Mouse (Mus musculus) forebrain, embryonic 16.5 days (tissue): ENCODE data around the gene Sdf2. TPM values are rescaled to one million over a fixed set of nuclear protein-coding genes. Genes with fewer than 3 reads are reported as not detected.
"Not testable (repeated sequence)": the region's sequence is repeated elsewhere in the genome, so short reads cannot be mapped to it uniquely, and the experiment has no call there.

Source experiments
- ATAC-seq: fragments of 200-750 bp; cut with Nextera tagmentation; 2 replicates; pipeline ENCODE4 v1.8.0; 2017; ENCODE audit warnings: mild to moderate bottlenecking, moderate library complexity
- H3K27ac ChIP-seq: fragments of 300-500 bp; sonication (generic); 2 replicates; pipeline ENCODE4 v1.5.1; 2014; ENCODE audit warnings: low read length, control low read depth
- H3K27me3 ChIP-seq: fragments of 300-500 bp; sonication (generic); replicated peaks from 2 replicates; pipeline ENCODE4 v1.6.1; 2014; ENCODE audit warnings: low read length; ENCODE audit not compliant: control insufficient read depth, insufficient read depth
- H3K36me3 ChIP-seq: fragments of 300-500 bp; sonication (generic); 2 replicates; pipeline ENCODE4 v1.6.1; 2014; ENCODE audit not compliant: control insufficient read depth, insufficient read depth
- H3K4me1 ChIP-seq: fragments of 300-500 bp; sonication (generic); replicated peaks from 2 replicates; pipeline ENCODE4 v1.6.1; 2014; ENCODE audit warnings: low read length; ENCODE audit not compliant: control insufficient read depth, insufficient read depth
- H3K4me2 ChIP-seq: fragments of 300-500 bp; sonication (generic); 2 replicates; pipeline ENCODE4 v1.6.1; 2014; ENCODE audit warnings: mild to moderate bottlenecking, low read length, control low read depth
- H3K4me3 ChIP-seq: fragments of 300-500 bp; sonication (generic); replicated peaks from 2 replicates; pipeline ENCODE4 v1.5.1; 2014; ENCODE audit warnings: mild to moderate bottlenecking, low read length, control low read depth
- H3K9ac ChIP-seq: fragments of 300-500 bp; sonication (generic); replicated peaks from 2 replicates; pipeline ENCODE4 v1.6.1; 2014; ENCODE audit warnings: low read depth, low read length, control low read depth
- H3K9me3 ChIP-seq: fragments of 300-500 bp; sonication (generic); 2 replicates; pipeline ENCODE4 v1.6.1; 2016; ENCODE audit warnings: low read length; ENCODE audit not compliant: control insufficient read depth
- WGBS: fragments of 180-500 bp; shearing (Covaris S2); extraction: QIAGEN DNeasy Blood & Tissue Kit; methylation state at CpG from one replicate; pipeline ENCODE4 v1.1.7; 2014; 5-methylcytosine and 5-hydroxymethylcytosine counted together
- polyA plus RNA-seq: library from polyadenylated mRNA; unstranded; fragments of >200 nt; fragmentation: Nextera tagmentation; extraction: Ambion mirVana; gene quantifications from 2 replicates; pipeline ENCODE4 v1.2.1, GENCODE M21; 2015

The Sdf2 gene
- polyA plus RNA-seq, 1 experiment from 2014 or later, result 73.0 TPM

GRCm38 (mm10) chr11:78260489-78261258 is 15.1 kb downstream of the Sdf2 start:
- Histone ChIP-seq H3K9ac (no peak overlapping the region), H3K36me3 (0 out of 2 replicates have a peak, but pooled peaks cover 8% of the 10 kb centered on the region)

DNA sequence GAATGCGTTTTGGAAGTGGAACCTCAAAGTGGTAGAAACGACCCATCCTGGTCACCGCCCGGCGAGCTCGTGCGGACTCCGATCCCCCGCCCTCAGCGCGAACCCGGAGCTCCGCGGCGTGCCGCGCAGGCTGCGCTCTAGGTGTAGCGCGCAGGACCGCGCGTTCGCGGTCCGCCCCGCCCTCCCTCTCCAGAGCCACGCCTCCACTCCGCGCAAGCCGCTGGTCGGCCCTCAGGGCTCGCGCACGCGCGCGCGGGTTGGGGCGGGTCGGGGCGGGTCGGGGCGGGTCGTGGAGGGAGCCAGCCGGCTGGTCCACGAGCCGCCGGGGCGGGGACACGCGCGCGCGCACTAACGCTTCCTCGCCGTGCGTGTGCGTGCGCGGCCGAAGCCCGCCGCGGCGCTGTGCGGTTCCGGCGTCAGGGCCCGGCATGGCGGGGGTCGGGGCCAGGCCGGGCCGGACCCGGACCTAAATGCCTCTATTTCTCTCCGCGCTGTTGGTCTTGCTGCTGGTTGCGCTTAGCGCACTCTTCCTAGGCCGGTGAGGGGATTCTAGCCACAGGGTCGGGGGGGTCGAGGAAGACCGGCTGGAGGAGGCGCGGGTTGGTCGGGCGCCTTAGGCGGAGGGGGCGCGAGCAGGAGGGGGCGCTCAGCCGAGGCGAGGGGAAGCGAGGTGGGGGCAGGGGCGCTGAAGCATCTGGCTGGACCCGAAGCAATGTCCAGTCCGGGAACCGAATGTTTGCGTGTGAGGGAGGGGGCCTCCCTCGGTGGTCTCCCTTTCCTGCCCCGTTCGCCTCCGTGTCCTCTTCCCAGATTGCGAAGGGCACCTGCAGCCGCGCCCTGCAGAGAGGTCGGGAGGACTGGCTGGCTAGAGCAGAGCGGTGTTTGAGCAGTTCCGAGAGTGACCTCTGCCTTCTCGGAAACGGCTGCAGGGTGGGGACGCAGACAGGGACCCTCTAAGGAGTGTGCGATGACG is 16.1 kb downstream of the Sdf2 start, which contains the start of gene 2610507B11Rik:
Gene 2610507B11Rik (plus strand): TSS at position 373 of the 973 bp plus-strand sequence.
- ATAC-seq, result peak; percentile 97
- WGBS, result under 1% methylated on average over 108 of the region's 115 CpGs

More at GRCm38 (mm10) chr11:78260489-78261258, 15.1 kb downstream of the Sdf2 start:
- WGBS, result 95% methylated on average over 2 of the region's 2 CpGs
- no peak for ATAC-seq
- no peaks in the 10 kb centered on the region for H3K9me3 ChIP-seq
- H3K4me2 ChIP-seq, result peak overlapping the region; percentile 87
- H3K27me3 ChIP-seq, result peaks cover 4% of the 10 kb centered on the region; the same call in 1 of the 2 replicates
- peak overlapping the region; percentile 95 for H3K4me3 ChIP-seq
- no peak overlapping the region for H3K27ac ChIP-seq
- peaks cover 13% of the 10 kb centered on the region for H3K4me1 ChIP-seq

DNA sequence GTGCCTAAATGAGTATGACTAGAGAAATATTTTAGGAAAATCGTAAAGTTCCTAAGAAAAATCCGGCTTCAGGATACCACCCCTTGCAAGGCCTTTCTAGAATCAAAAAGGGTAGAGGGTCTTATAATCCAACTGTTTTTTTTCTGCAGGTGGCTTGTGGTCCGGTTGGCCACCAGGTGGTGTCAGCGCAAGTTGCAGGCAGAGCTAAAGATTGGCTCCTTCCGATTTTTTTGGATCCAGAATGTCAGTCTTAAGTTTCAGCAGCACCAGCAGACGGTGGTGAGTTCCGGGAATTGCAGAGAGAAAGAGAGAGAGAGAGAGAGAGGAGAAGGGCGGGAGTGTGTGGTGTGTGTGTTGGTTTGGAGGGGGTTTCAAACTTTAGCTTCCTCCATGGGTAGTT is 17.0 kb downstream of the Sdf2 start:
- Histone ChIP-seq H3K9me3 (no peaks in the 10 kb centered on the region), H3K27ac (no peak overlapping the region)
- WGBS, result under 1% methylated on average over 8 of the region's 8 CpGs

More for the DNA sequence above, 16.1 kb downstream of the Sdf2 start, which contains the start of gene 2610507B11Rik:
- H3K27ac ChIP-seq, result peak within 1 kb of the TSS; percentile 75
- peak within 1 kb of the TSS; percentile 81 for H3K9ac ChIP-seq
- H3K4me1 ChIP-seq, result peaks cover 13% of the 10 kb centered on the region
- H3K9me3 ChIP-seq, result no peaks in the 10 kb centered on the region
- peak within 1 kb of the TSS; percentile 95 for H3K4me3 ChIP-seq
- peaks cover 12% of the 10 kb centered on the region for H3K36me3 ChIP-seq
- H3K4me2 ChIP-seq, result peak within 1 kb of the TSS; percentile 87
- H3K27me3 ChIP-seq, result peaks cover 4% of the 10 kb centered on the region; the same call in 1 of the 2 replicates

GRCm38 (mm10) chr11:78265571-78265970 is 20.0 kb downstream of the Sdf2 start:
- peaks cover 13% of the 10 kb centered on the region for H3K4me1 ChIP-seq
- 93% methylated on average over 6 of the region's 6 CpGs for WGBS
- peaks cover 33% of the 10 kb centered on the region for H3K36me3 ChIP-seq
- H3K27me3 ChIP-seq, result no peaks in the 10 kb centered on the region
- ATAC-seq, result no peak
- no peak overlapping the region for H3K9ac ChIP-seq
- no peak overlapping the region for H3K4me3 ChIP-seq
- H3K27ac ChIP-seq, result no peak overlapping the region
- H3K4me2 ChIP-seq, result no peak overlapping the region
- H3K9me3 ChIP-seq, result no peaks in the 10 kb centered on the region

More for the DNA sequence above, 17.0 kb downstream of the Sdf2 start:
- ATAC-seq, result no peak
- H3K36me3 ChIP-seq, result peaks cover 14% of the 10 kb centered on the region
- peaks cover 4% of the 10 kb centered on the region; the same call in 1 of the 2 replicates for H3K27me3 ChIP-seq
- H3K4me1 ChIP-seq, result peaks cover 13% of the 10 kb centered on the region
- no peak overlapping the region for H3K9ac ChIP-seq
- H3K4me2 ChIP-seq, result peak overlapping the region; percentile 87
- H3K4me3 ChIP-seq, result peak overlapping the region; percentile 95

DNA sequence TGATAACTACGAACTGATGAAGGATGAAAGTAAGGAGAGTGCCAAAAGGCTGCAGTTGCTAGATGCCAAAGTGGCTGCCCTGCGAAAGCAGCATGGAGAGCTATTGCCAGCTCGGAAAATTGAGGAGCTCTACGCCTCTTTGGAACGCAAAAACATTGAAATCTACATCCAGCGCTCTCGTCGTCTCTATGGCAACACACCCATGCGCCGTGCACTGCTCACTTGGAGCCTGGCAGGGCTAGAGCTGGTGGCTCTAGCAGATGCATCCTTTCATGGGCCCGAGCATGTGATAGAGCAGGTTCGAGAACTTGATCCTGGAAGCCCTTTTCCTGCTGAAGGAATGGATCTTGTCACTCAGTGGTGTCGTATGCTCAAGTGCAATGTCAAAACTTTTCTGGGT is 26.4 kb downstream of the Sdf2 start:
- no peaks in the 10 kb centered on the region for H3K4me1 ChIP-seq
- no peaks in the 10 kb centered on the region for H3K9me3 ChIP-seq
- no peaks in the 10 kb centered on the region for H3K27me3 ChIP-seq
- no peak overlapping the region for H3K9ac ChIP-seq
- ATAC-seq, result no peak
- H3K4me3 ChIP-seq, result no peak overlapping the region
- no peak overlapping the region for H3K4me2 ChIP-seq
- no peak overlapping the region for H3K27ac ChIP-seq
- 79% methylated on average over 13 of the region's 13 CpGs for WGBS
- peaks cover 56% of the 10 kb centered on the region for H3K36me3 ChIP-seq

GRCm38 (mm10) chr11:78275596-78275995 is 30.1 kb downstream of the Sdf2 start:
- ATAC-seq, result no peak
- WGBS, result 100% methylated on average over 1 of the region's 1 CpGs
- Histone ChIP-seq H3K36me3 (peaks cover 61% of the 10 kb centered on the region), H3K4me2 (no peak overlapping the region), H3K9ac (no peak overlapping the region), H3K9me3 (no peaks in the 10 kb centered on the region), H3K4me1 (no peaks in the 10 kb centered on the region), H3K27me3 (no peaks in the 10 kb centered on the region), H3K4me3 (no peak overlapping the region), H3K27ac (no peak overlapping the region)

GRCm38 (mm10) chr11:78276169-78276568 is 30.6 kb downstream of the Sdf2 start:
- H3K27me3 ChIP-seq, H3K4me2 ChIP-seq, H3K27ac ChIP-seq, ATAC-seq, H3K4me1 ChIP-seq, H3K4me3 ChIP-seq, H3K9me3 ChIP-seq, H3K9ac ChIP-seq: not testable (repeated sequence)
- 95% methylated on average over 4 of the region's 4 CpGs for WGBS
- H3K36me3 ChIP-seq, result peaks cover 63% of the 10 kb centered on the region

DNA sequence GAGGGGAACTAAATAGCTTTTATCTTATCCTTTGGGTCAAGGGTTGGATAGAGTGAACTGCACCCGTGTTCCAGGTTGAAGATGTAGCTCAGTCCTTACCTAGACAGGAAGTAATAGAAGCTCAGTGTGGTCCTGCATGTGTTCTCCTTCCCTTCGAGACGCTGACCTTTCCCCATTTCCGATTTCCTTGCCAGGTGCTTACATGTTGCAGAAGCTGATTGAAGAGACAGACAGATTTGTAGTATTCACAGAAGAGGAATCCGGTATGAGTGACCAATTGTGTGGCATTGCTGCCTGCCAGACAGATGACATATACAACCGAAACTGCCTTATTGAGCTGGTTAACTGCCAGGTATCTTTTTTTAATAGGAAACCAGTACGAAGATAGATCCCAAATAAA is 33.3 kb downstream of the Sdf2 start:
- H3K36me3 ChIP-seq, result peaks cover 62% of the 10 kb centered on the region
- H3K9ac ChIP-seq, result no peak overlapping the region
- H3K27ac ChIP-seq, result no peak overlapping the region
- no peaks in the 10 kb centered on the region for H3K27me3 ChIP-seq
- no peak for ATAC-seq
- H3K4me3 ChIP-seq, result no peak overlapping the region
- H3K9me3 ChIP-seq, result no peaks in the 10 kb centered on the region
- 92% methylated on average over 7 of the region's 7 CpGs for WGBS
- no peak overlapping the region for H3K4me2 ChIP-seq
- no peaks in the 10 kb centered on the region for H3K4me1 ChIP-seq

DNA sequence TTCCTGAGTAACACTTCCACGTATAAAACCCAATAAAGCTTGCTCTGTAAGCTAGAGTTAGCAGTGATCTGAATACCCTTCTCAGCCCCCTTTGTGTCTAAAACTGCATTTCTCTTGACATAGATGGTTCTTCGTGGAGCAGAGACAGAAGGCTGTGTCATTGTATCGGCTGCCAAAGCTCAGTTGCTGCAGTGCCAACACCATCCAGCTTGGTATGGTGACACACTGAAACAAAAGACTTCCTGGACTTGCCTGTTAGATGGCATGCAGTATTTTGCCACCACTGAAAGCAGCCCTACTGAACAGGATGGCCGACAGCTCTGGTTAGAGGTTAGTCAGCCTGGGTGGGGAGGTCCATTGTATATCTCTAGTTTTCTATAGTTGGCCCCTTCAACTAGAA is 34.0 kb downstream of the Sdf2 start:
- 80% methylated on average over 4 of the region's 4 CpGs for WGBS
- Histone ChIP-seq H3K36me3 (peaks cover 63% of the 10 kb centered on the region), H3K9ac (no peak overlapping the region), H3K4me3 (no peak overlapping the region), H3K4me1 (no peaks in the 10 kb centered on the region), H3K27ac (no peak overlapping the region), H3K9me3 (no peaks in the 10 kb centered on the region), H3K27me3 (no peaks in the 10 kb centered on the region), H3K4me2 (no peak overlapping the region)
- ATAC-seq, result no peak
